Mouse (Mus musculus) heart, adult 2 months (tissue): Measurements from ENCODE around the gene Apobec3.

Experiments
- EP300 ChIP-seq: fragments of 200-500 bp; IDR thresholded peaks from 2 replicates; pipeline ENCODE4 v1.6.1; 2011; ENCODE audit warnings: low read depth, low read length, control low read depth; ENCODE audit not compliant: insufficient read depth
- POLR2A ChIP-seq: fragments of 200-500 bp; IDR thresholded peaks from 2 replicates; pipeline ENCODE4 v1.6.1; 2011; ENCODE audit warnings: mild to moderate bottlenecking, low read depth, low read length, control low read depth; ENCODE audit not compliant: insufficient read depth

DNA sequence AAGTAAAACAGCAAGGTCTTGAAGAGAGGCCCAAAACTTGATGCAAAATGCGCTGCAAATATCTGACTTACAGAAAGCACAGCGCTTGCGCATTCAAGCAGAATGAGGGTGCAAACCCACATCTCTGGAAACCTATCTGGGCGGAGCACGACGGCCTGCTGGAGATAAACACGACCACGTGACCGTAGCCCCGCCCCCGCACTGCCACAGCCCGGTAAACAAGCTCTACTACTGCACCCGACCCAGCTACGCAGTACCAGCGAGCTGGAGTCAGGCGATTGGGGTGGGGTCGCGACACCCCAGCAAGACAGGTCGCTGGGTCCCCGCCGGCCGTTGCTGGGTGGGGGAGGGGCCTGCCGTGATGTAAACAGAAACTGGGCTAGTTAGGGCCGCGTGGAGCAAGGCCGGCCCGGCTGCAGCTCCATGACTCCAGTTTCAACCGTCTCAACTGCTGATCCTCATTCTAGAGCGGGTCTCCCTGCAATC, 36.2 kb downstream of the Apobec3 start:
- peak; percentile 59; the same call in 1 of the 2 replicates for TF ChIP-seq EP300
- peak; percentile 96 for TF ChIP-seq POLR2A
